In the genomic region with DNA sequence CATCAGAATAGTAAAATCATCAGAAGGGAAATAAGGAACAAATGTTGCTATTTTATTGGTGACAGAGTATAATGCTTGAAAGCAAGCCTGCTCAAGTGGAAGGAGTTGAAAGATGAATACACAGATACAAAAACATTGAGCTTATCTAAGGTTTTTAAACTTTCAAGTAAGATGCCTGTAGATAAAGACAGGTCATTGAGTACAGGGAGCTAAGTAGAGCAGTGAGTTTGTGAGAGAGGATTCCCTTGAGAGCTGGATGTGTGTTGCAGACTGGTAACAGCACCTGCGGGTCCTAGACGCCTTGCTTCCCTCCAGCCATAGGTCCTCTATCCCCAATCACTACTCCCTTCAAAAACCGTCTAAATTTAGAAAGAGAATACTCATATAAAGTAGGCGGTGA, we compare ENCODE assay signal across 9 mouse cellular contexts. TPM values are rescaled to one million over a fixed set of nuclear protein-coding genes. Genes with fewer than 3 reads are reported as not detected.
DNase-seq lines count a peak whose midpoint lies in the region; ATAC-seq and TF ChIP-seq lines count a peak whose summit lies in the region.
"Had no signal": no experiment of that assay in that cellular context is flagged by ENCODE, and none has a peak within 500 bp of the region (broad histone marks: within the 10 kb centered on the region; RNA-seq: fewer than 3 reads in every experiment).

No protein-coding gene starts in this region.

- H3K27me3 ChIP-seq in embryonic facial prominence, embryonic 15.5 days, result no peaks in the 10 kb centered on the region
- no peaks in the 10 kb centered on the region for H3K27me3 ChIP-seq in intestine, embryonic 16.5 days (replicated peaks; ENCODE audit: control insufficient read depth, insufficient read depth, low read length)

- H3K9me3 ChIP-seq in embryonic facial prominence, embryonic 15.5 days (replicated peaks), result no peaks in the 10 kb centered on the region
- no peaks in the 10 kb centered on the region for H3K9me3 ChIP-seq in intestine, embryonic 16.5 days (ENCODE audit: control insufficient read depth, low read length)

- no peak overlapping the region for H3K9ac ChIP-seq in embryonic facial prominence, embryonic 15.5 days
- H3K9ac ChIP-seq in intestine, embryonic 16.5 days (ENCODE audit: low read depth, low read length), result no peak overlapping the region

- H3K4me2 ChIP-seq in embryonic facial prominence, embryonic 15.5 days (replicated peaks), result peak overlapping the region; percentile 63
- peak overlapping the region; percentile 30 for H3K4me2 ChIP-seq in intestine, embryonic 16.5 days (ENCODE audit: low read depth, low read length)

- H3K4me1 ChIP-seq in embryonic facial prominence, embryonic 15.5 days, result peaks cover 39% of the 10 kb centered on the region
- peaks cover 21% of the 10 kb centered on the region for H3K4me1 ChIP-seq in intestine, embryonic 16.5 days (ENCODE audit: control insufficient read depth, insufficient read depth, low read length)

- 16% methylated on average over 4 of the region's 4 CpGs for WGBS in embryonic facial prominence, embryonic 15.5 days
- WGBS in intestine, embryonic 16.5 days, result 19% methylated on average over 4 of the region's 4 CpGs

- no peaks in the 10 kb centered on the region for H3K36me3 ChIP-seq in embryonic facial prominence, embryonic 15.5 days
- no peaks in the 10 kb centered on the region for H3K36me3 ChIP-seq in intestine, embryonic 16.5 days (ENCODE audit: control insufficient read depth, insufficient read depth, low read length)

- H3K4me3 ChIP-seq in layer of hippocampus, adult 2 months, result peak overlapping the region; percentile 63
- H3K4me3 ChIP-seq in embryonic facial prominence, embryonic 15.5 days (replicated peaks), result peak overlapping the region; percentile 89; the same call in 1 of the 2 replicates
- no peak overlapping the region; the same call in 1 of the 2 replicates for H3K4me3 ChIP-seq in intestine, embryonic 16.5 days (ENCODE audit: low read length)

- intact Hi-C loops in left cerebral cortex, postnatal 14 days (cut with DNase I), result loop anchor here (5.0 kb wide), 1 partner anchor 56 kb away; no protein-coding TSS in a partner anchor

- no peak for TF ChIP-seq CTCF in layer of hippocampus, adult 2 months (conservative IDR thresholded peaks at IDR 0.05)

- DNase-seq in layer of hippocampus, adult 2 months (ENCODE audit: low spot score in 2 of 2), result no peak
- no peak for DNase-seq in layer of hippocampus, adult 18-20 months (ENCODE audit: low spot score in 2 of 2)
- peak; percentile 33 for DNase-seq in naive thymus-derived CD4-positive, alpha-beta T cell, adult 2 months (ENCODE audit: low read depth)
- no peak for DNase-seq in cerebellum, postnatal 10 days
- no peak for DNase-seq in left cerebral cortex, postnatal 14 days (ENCODE audit: low spot score in 2 of 2)
- no peak for DNase-seq in lung, postnatal 4 days
- DNase-seq: thymus, postnatal 36 days had no signal

- peak overlapping the region; percentile 97; the same call in 1 of the 2 replicates for H3K27ac ChIP-seq in layer of hippocampus, adult 2 months
- no peak overlapping the region for H3K27ac ChIP-seq in embryonic facial prominence, embryonic 15.5 days (replicated peaks)
- no peak overlapping the region for H3K27ac ChIP-seq in intestine, embryonic 16.5 days (ENCODE audit: low read length)

- ATAC-seq in embryonic facial prominence, embryonic 15.5 days (ENCODE audit: insufficient number of reproducible peaks, low FRiP score, low TSS enrichment, low read depth), result no peak
- ATAC-seq in intestine, embryonic 16.5 days, result no peak

RNA-seq across cellular contexts. Expression of a gene that starts 1.2 kb away (rescaled TPM):
- 10 to 100 TPM; 47.8 to 51.9 TPM for total RNA-seq in layer of hippocampus, adult 2 months (2021)
- 10 to 100 TPM; 47.4 to 52.0 TPM for total RNA-seq in layer of hippocampus, adult 18-20 months (2021)
- polyA plus RNA-seq in embryonic facial prominence, embryonic 15.5 days (2015; fragmentation: Nextera tagmentation; extraction: Ambion mirVana), result 10.3 and 11.8 TPM in 2 replicates
- polyA plus RNA-seq in intestine, embryonic 16.5 days (2015; fragmentation: Nextera tagmentation; extraction: Ambion mirVana), result 4.6 and 7.1 TPM in 2 replicates
- 10 to 100 TPM; 55.0 to 59.2 TPM for total RNA-seq in left cerebral cortex, postnatal 14 days (2021)

RNA-seq across cellular contexts. Expression of a gene that starts 32.8 kb away (rescaled TPM):
- total RNA-seq in layer of hippocampus, adult 2 months (2021), result 10 to 100 TPM; 58.2 to 59.9 TPM
- 10 to 100 TPM; 59.5 to 59.8 TPM for total RNA-seq in layer of hippocampus, adult 18-20 months (2021)
- polyA plus RNA-seq in embryonic facial prominence, embryonic 15.5 days (2015; fragmentation: Nextera tagmentation; extraction: Ambion mirVana), result 4.7 and 4.8 TPM in 2 replicates
- 2.9 and 3.0 TPM in 2 replicates for polyA plus RNA-seq in intestine, embryonic 16.5 days (2015; fragmentation: Nextera tagmentation; extraction: Ambion mirVana)
- total RNA-seq in left cerebral cortex, postnatal 14 days (2021), result 100 to 1,000 TPM; 104 to 117 TPM
